Mouse (Mus musculus): Measurements from ENCODE around the gene Cnih3.
A peak's percentile ranks its signal among the peaks of the same experiment; 100 is the strongest.

Gene Cnih3

DNA sequence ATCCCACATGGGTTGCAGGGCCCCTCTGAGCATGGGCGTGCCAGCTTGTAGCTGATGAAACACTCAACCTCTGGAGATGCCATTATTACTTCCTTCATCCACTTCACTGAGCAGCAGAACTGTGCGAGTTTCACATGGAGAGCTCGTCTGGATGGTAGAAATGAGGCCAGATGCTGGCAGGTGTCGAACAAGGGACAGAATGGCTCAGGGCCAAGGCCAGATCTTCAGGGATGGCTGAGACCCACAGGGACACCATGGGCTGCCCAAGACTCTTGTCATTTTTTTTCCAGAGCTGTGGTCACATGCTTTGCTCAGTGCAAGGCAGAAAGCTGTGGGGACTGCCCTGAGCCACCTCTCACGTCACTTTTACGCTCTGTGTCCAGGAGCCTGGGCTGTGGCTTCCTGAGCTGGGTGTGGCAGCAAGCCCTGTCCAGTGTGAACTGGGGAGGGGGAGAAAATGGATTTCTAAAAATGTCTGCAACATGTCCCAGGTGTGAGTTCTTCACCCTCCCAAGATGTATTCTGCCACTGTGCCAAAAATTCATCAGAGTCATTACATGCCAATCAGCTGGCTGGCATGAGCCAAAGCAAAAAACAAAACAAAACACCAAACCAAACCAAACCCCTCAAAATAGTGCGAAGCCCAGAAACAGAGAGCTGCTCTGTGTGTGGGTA, 107.1 kb downstream of the Cnih3 start:
- peak; percentile 68 for DNase-seq

DNA sequence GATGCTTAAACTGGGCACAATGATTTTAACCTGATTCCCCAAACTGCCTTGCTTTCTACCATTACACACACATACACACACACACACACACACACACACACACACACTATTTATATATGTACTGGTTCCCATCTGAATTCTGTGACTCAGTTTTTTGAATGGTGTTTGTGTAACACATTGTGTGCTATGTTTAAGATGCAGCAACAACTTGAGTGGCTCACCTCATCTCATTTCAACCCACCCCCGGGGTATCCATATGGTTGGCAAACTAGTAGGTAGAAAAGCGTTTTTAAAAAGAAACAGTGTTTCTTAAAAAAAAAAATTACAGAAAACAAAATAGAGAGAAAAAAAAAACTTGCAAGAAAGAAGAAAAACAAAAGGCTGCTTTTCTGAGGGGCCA, 107.9 kb downstream of the Cnih3 start:
- no peak for DNase-seq

DNA sequence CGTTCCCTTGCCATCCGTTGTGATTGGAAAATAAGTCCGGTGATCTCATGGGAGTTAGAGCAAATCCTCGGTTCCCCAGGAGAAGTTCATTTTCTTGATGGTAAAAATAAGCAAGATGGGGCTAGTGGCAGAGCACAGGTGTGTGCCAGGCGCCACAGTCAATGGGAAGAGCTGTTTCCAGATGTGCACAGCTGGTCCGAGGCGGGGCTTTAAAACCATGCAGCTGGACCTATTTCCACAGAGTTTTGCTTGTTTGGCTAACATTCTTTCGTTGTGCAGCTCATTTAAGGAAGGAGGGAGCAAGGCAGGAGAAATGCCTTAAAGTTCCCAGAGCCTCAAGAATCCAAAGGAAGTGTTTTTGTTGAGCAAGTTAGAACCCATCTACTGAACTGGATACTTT, 109.1 kb downstream of the Cnih3 start:
- no peak for DNase-seq

DNA sequence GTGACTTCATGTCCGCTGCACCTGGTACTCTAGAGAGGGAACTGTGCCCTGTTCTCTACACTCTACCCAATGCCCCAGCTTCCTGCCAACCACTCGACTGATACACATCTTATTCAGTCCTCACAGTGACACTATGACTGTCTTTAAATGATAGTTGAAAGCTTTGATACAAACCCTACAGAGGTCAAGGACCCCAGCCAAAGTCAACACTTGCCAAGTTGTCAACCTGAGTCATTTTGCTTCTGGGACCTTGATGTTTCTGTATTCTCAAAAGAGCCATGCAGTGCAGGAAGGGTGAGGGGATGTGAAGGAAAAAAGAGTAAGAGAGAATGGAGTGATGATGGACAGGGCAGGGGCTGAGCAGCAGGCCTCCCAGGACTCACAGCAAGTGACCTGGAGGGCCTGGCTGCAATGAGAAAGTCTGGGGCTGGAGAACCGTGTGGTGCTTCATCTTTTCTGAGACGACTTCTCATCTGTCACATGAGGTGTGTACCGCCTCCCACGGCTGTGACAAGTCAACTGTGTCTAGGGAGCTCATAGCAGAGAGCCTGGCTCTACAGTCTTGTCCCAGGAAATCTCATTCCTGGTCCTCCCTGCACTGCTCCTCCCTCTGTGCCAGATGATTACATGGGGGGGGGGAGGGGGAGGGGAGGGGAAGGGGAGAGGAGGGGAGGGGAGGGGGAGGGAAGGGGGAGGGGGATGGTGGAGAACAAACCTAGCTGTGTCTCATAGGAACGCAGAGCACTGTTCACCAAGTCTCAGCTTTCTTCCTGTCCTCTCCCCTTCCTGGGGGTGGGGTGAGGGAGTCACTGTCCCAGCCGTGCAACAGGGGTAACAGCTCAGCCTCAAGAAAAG, 109.8 kb downstream of the Cnih3 start:
- DNase-seq, result no peak

DNA sequence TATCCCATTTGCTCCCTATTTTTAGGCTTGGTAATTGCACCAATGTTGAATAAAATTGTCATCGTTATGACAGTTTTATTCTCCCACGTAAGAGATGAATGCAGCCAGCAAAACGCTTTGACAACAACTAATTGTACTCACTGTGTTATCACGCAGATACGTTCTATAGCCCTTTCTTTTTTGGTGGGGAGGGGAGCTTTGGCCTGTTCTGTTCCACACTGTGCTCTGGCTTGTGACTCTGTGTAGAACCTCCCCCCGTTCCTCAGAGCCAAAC, 110.4 kb downstream of the Cnih3 start:
- DNase-seq, result no peak

DNA sequence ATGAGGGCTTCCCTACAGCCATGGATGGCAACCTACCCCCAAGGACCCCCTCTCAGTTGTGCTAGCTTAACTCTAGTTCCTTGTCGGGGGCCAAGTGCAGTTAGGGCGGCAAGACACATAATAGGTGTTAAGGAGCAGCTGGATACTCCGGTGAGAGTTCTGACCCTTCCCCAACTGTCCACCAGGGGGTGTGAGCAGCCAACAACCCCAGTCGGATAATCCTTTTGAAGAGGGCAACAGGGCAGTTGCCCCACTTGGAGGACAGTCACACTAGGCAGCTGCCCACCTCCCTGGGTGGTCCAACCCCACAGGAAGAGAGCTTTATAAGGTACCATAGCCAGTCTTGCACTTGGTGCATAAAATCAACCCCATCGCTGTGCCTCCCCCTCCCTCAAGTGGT, 112.6 kb downstream of the Cnih3 start:
- DNase-seq, result peak in 1 of 2 experiments; percentile 26

DNA sequence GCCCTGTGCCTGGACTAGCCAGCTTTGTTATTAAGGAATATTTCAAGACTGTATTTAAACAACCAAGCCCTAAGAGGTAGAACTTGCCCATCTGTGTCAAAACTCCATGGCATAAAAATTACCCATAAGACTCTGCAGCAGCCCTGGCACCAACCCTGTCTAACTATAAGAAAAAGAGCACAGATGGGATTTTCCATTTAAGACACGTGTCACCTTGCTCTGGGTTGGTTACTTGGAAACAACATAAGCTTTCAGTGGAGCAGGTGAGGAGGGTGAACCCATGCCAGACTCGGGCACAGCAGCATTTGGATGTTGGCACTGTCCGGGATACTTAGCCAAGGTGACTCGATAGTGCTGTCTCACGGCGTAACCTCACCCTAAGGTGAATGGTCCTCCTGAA, 113.6 kb downstream of the Cnih3 start:
- no peak for DNase-seq

DNA sequence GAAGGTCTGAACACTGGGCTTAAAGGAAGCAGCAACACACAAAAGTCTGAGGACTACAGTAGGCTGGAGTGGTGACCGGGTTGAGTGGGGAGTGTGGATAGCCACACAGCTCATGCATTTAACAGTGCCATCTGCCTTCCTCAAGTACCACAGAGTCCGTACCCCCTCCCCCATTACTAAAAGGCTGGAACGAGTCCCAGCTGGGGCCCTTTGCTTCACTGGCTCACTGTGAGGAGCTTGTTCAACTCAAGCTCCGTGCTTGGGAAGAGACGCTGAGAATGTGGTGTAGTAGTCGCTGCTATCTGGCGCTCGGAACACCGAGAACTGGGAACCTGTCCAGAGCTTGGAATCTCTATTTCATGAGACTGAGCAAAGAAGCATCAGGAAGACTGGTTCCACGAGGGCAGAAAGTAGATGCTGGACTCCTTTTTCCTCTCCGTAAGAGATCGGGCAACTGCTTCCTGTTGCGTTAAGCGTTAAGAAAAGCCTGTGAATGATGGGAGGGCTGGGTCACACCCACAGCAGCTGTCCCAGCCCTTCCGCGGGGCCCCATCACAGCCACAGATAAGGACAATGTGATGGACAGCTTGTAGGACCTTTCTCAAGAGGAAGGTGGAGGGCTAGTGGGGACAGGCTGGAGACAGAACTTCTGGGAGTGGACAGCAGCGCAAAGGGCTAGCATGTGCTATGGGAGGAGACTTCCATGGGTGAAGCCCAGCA, 114.3 kb downstream of the Cnih3 start:
- peak; percentile 74 to 79 for DNase-seq

DNA sequence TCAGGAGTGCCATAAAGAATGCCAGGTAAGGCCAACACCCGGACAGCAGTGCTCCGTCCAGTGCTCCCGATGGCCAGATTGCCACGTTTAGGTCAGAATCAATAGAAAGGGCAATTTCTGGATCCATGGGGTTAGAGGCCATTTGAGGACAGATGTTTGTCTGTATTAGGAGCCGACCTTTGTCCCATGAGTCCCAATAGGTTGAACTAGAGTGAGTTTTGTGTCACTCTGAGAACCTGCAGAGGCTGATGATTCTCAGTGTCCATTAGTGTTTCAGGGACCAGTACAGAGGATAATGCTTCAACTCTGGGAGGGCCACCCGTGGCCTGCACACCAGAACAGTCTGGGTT, 114.9 kb downstream of the Cnih3 start:
- DNase-seq, result no peak

DNA sequence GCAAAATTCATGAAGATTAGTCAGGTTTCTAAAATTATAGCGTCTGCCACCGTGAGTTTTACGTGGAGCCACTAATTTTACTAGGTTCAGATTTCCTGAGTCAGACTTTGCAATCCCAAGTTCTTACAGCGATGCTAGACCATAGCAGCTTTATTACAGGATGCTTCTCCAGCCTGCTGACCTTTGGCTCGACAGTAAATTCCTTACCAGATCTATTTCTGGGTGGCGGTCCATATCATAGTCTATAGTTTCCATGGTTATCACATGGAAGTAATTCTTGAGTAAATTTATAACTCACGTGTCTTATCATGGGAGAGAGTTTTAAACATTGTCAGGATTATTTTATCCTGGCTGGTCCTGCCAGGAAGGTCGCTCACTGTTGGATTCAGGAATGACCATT, 117.0 kb downstream of the Cnih3 start:
- DNase-seq, result no peak

DNA sequence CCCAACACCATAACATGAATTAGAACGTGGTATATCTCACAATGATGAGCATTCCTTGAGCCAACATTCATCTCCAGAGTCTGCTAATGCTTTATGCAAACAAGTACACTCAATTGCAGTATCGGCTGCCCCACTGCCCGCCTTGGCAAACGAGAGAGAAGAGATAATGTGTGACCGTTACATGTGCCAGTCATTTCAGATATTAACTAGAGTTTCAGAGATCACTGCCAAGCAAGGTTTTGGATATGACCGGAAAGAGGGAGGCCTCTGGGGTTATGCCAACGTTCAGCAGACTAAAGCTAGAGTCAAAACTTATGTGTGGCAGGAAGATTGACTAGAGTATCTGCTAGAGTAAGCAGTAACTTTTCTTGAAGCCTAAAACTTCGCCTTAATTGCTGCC, 123.7 kb downstream of the Cnih3 start:
- DNase-seq, result no peak

DNA sequence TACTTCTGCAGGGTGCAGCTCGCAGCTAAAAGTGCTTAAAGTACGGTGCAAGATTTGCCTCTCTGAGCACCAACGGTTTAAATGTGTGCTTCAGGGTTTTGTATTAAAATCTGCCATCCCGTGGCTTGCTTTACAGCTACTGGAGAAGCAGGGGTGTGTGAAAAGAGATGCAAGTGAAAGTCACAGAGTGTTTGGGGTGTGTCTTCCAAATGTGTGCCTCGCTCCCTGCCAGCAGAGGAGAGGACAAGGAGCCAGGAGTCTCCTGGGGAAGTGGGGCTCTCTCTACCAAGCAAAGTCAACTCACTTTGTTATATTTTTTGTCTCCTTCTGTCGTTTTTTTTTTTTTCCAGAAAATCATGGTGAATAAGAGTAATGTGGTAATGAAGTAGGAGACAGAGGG, 124.1 kb downstream of the Cnih3 start:
- DNase-seq, result no peak

DNA sequence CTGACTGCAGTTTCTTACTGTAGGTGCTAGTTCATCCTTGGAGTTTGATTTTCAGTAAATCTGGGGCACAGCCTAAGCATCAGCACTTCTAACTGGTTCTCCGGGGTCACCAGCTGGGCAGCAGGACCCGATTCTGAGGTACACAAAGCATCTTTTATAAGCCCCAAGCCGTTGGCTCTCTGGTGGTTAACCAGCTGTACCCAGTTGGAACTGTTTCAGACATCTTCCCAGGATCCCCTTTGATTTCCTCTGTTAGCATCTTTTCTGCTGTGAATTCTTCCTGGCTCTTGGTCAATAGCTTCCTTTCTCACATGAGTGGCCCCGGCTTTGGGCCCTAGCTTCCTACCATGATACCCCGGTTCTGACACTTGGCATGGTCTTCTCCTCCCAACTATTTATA, 132.3 kb downstream of the Cnih3 start:
- DNase-seq, result peak; percentile 18 to 27

DNA sequence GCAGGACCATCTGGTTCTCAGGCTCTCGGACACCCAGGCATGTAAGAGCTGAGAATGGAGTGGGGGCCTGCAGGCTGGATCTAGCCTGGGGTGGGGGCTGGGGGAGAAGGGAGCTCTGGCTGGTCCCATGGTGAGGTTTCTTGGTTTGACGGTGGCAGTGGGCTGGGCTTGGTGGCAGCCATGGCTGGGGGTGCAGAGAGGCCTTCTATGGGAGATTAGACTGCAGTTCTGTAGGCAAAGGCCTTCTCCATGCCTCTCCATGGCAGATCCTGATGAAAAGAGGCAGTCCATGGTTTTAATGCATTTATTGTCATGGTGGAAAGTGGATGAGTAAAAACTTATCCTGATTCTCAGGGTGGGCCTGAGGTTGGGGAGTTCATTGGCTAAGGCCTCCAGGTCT, 151.0 kb downstream of the Cnih3 start:
- no peak for DNase-seq

DNA sequence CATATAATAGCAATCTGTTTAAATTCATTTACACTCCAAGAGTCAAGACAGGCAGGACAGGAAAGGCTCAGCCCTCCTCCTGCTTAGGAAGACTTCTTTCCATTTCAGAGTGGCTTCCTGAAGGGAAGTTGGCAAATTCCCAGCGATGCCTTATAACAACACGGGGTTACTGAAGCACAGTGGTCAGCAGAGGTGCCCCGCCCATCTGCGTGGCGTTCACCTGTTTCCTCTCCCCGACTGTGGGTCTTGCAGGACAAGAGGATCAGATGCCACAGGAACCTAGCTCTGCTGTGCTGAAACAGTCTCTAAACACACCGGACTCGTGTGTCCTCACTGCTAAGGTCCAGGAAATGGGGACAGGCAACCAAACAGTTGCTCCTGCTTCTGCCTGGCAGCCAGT, 152.9 kb downstream of the Cnih3 start:
- no peak for DNase-seq

Data from cerebellum, postnatal 14 days (tissue).